Mouse (Mus musculus): ENCODE data around the gene Hist1h2bg. TPM values are rescaled to one million over a fixed set of nuclear protein-coding genes. Genes with fewer than 3 reads are reported as not detected.
"Not testable (repeated sequence)": the region's sequence is repeated elsewhere in the genome, so short reads cannot be mapped to it uniquely, and the experiment has no call there.

The Hist1h2bg gene
- polyA plus RNA-seq, 1 experiment from 2014 or later, result 10.6 TPM

- Histone ChIP-seq H3K9ac (peak overlapping the region; percentile 89), H3K4me2 (peak overlapping the region; percentile 91), H3K27me3 (no peaks in the 10 kb centered on the region), H3K4me1 (peaks cover 20% of the 10 kb centered on the region), H3K27ac (peak overlapping the region; percentile 99), H3K36me3 (no peaks in the 10 kb centered on the region), H3K9me3 (no peaks in the 10 kb centered on the region), H3K4me3 (peak overlapping the region; percentile 63)
- ATAC-seq (ENCODE audit: insufficient number of reproducible peaks, insufficient read depth, low FRiP score, low TSS enrichment, low read depth), result peak; percentile 88
- under 1% methylated on average over 54 of the region's 54 CpGs for WGBS
Observed at GRCm38 (mm10) chr13:23554925-23555838, 16.0 kb upstream of the Hist1h2bg start.

GRCm38 (mm10) chr13:23555839-23556416 is 15.3 kb upstream of the Hist1h2bg start:
- no peaks in the 10 kb centered on the region for H3K27me3 ChIP-seq
- ATAC-seq (ENCODE audit: insufficient number of reproducible peaks, insufficient read depth, low FRiP score, low TSS enrichment, low read depth), result peak; percentile 79
- WGBS, result under 1% methylated on average over 18 of the region's 18 CpGs

GRCm38 (mm10) chr13:23556906-23557305 is 14.3 kb upstream of the Hist1h2bg start:
- Histone ChIP-seq H3K27me3 (no peaks in the 10 kb centered on the region), H3K9ac (peak overlapping the region; percentile 36; the same call in 1 of the 2 replicates), H3K36me3 (no peaks in the 10 kb centered on the region), H3K9me3 (no peaks in the 10 kb centered on the region), H3K27ac (peak overlapping the region; percentile 99), H3K4me1 (peaks cover 14% of the 10 kb centered on the region), H3K4me3 (no peak overlapping the region), H3K4me2 (peak overlapping the region; percentile 91)
- WGBS, result 72% methylated on average over 3 of the region's 3 CpGs
- ATAC-seq (ENCODE audit: insufficient number of reproducible peaks, insufficient read depth, low FRiP score, low TSS enrichment, low read depth), result no peak

More at GRCm38 (mm10) chr13:23555839-23556416, 15.3 kb upstream of the Hist1h2bg start:
- H3K36me3 ChIP-seq, result no peaks in the 10 kb centered on the region
- H3K9ac ChIP-seq, result peak overlapping the region; percentile 89
- no peaks in the 10 kb centered on the region for H3K9me3 ChIP-seq
- peak overlapping the region; percentile 91 for H3K4me2 ChIP-seq
- peak overlapping the region; percentile 99 for H3K27ac ChIP-seq
- H3K4me3 ChIP-seq, result peak overlapping the region; percentile 63
- H3K4me1 ChIP-seq, result peaks cover 14% of the 10 kb centered on the region

GRCm38 (mm10) chr13:23560699-23561098 is 10.5 kb upstream of the Hist1h2bg start:
- H3K9me3 ChIP-seq; H3K4me3 ChIP-seq; H3K4me1 ChIP-seq; ATAC-seq (ENCODE audit: insufficient number of reproducible peaks, insufficient read depth, low FRiP score, low TSS enrichment, low read depth); H3K36me3 ChIP-seq; H3K9ac ChIP-seq; H3K27me3 ChIP-seq: not testable (repeated sequence)
- peak overlapping the region; percentile 60 for H3K27ac ChIP-seq
- H3K4me2 ChIP-seq, result peak overlapping the region; percentile 37
- 12% methylated on average over 2 of the region's 2 CpGs for WGBS

- H3K4me1 ChIP-seq; ATAC-seq (ENCODE audit: insufficient number of reproducible peaks, insufficient read depth, low FRiP score, low TSS enrichment, low read depth); H3K27me3 ChIP-seq; H3K9me3 ChIP-seq; H3K36me3 ChIP-seq: not testable (repeated sequence)
- peak overlapping the region; percentile 48 for H3K4me3 ChIP-seq
- WGBS, result 0% methylated on average over 2 of the region's 5 CpGs
- peak overlapping the region; percentile 68 for H3K9ac ChIP-seq
- peak overlapping the region; percentile 68 for H3K4me2 ChIP-seq
- H3K27ac ChIP-seq, result peak overlapping the region; percentile 98
Observed at GRCm38 (mm10) chr13:23561531-23561882, 9.7 kb upstream of the Hist1h2bg start.

GRCm38 (mm10) chr13:23561883-23562659 is 9.1 kb upstream of the Hist1h2bg start, which contains the start of gene Hist1h3e:
Gene Hist1h3e (minus strand): TSS chr13:23562369.
- under 1% methylated on average over 48 of the region's 67 CpGs for WGBS

GRCm38 (mm10) chr13:23562699-23563462 is 8.3 kb upstream of the Hist1h2bg start:
- no peaks in the 10 kb centered on the region for H3K9me3 ChIP-seq
- peak overlapping the region; percentile 62 for H3K9ac ChIP-seq
- H3K27ac ChIP-seq, result peak overlapping the region; percentile 98
- WGBS, result 4% methylated on average over 18 of the region's 18 CpGs
- peak overlapping the region; percentile 68 for H3K4me2 ChIP-seq
- H3K36me3 ChIP-seq, result no peaks in the 10 kb centered on the region
- ATAC-seq (ENCODE audit: insufficient number of reproducible peaks, insufficient read depth, low FRiP score, low TSS enrichment, low read depth), result no peak
- peak overlapping the region; percentile 48 for H3K4me3 ChIP-seq
- no peaks in the 10 kb centered on the region for H3K27me3 ChIP-seq
- 0 out of 2 replicates have a peak, but pooled peaks cover 5% of the 10 kb centered on the region for H3K4me1 ChIP-seq

More at GRCm38 (mm10) chr13:23561883-23562659, 9.1 kb upstream of the Hist1h2bg start, which contains the start of gene Hist1h3e:
- H3K4me1 ChIP-seq, H3K36me3 ChIP-seq, H3K27me3 ChIP-seq, H3K9me3 ChIP-seq: not testable (repeated sequence)
- Histone ChIP-seq H3K4me3 (peak within 1 kb of the TSS; percentile 48), H3K4me2 (peak within 1 kb of the TSS; percentile 68), H3K27ac (peak within 1 kb of the TSS; percentile 98), H3K9ac (peak within 1 kb of the TSS; percentile 68)
- peak; percentile 87 for ATAC-seq (ENCODE audit: insufficient number of reproducible peaks, insufficient read depth, low FRiP score, low TSS enrichment, low read depth)

- no peaks in the 10 kb centered on the region for H3K36me3 ChIP-seq
- H3K27ac ChIP-seq, result peak overlapping the region; percentile 98
- H3K4me2 ChIP-seq, result no peak overlapping the region
- no peak for ATAC-seq (ENCODE audit: insufficient number of reproducible peaks, insufficient read depth, low FRiP score, low TSS enrichment, low read depth)
- 0 out of 2 replicates have a peak, but pooled peaks cover 5% of the 10 kb centered on the region for H3K4me1 ChIP-seq
- H3K4me3 ChIP-seq, result no peak overlapping the region
- no peak overlapping the region for H3K9ac ChIP-seq
- 86% methylated on average over 2 of the region's 2 CpGs for WGBS
- no peaks in the 10 kb centered on the region for H3K27me3 ChIP-seq
- H3K9me3 ChIP-seq, result no peaks in the 10 kb centered on the region
Observed at GRCm38 (mm10) chr13:23564482-23564881, 6.7 kb upstream of the Hist1h2bg start.

GRCm38 (mm10) chr13:23570261-23571021 is 755 bp upstream of the Hist1h2bg start:
- WGBS, result under 1% methylated on average over 25 of the region's 41 CpGs
- H3K9me3 ChIP-seq; H3K4me1 ChIP-seq; H3K36me3 ChIP-seq; ATAC-seq (ENCODE audit: insufficient number of reproducible peaks, insufficient read depth, low FRiP score, low TSS enrichment, low read depth); H3K27me3 ChIP-seq: not testable (repeated sequence)
- Histone ChIP-seq H3K4me2 (peak overlapping the region; percentile 75), H3K9ac (peak overlapping the region; percentile 67), H3K27ac (peak overlapping the region; percentile 96), H3K4me3 (peak overlapping the region; percentile 54)

GRCm38 (mm10) chr13:23571504-23572217 is 465 bp downstream of the Hist1h2bg start:
- ATAC-seq (ENCODE audit: insufficient number of reproducible peaks, insufficient read depth, low FRiP score, low TSS enrichment, low read depth); H3K27me3 ChIP-seq; H3K9me3 ChIP-seq; H3K36me3 ChIP-seq: not testable (repeated sequence)
- under 1% methylated on average over 15 of the region's 34 CpGs for WGBS
- Histone ChIP-seq H3K4me2 (peak overlapping the region; percentile 75), H3K4me1 (peaks cover 14% of the 10 kb centered on the region), H3K27ac (peak overlapping the region; percentile 96), H3K9ac (peak overlapping the region; percentile 85), H3K4me3 (peak overlapping the region; percentile 54)

All from embryonic facial prominence, embryonic 13.5 days (tissue).